Mouse (Mus musculus): ENCODE results near the gene Cachd1. TPM values are rescaled to one million over a fixed set of nuclear protein-coding genes. Genes with fewer than 3 reads are reported as not detected.

The Cachd1 gene
- 2.9 TPM for polyA plus RNA-seq (2014; fragmentation: Illumina TruSeq; extraction: RNeasy Lipid Tissue Mini Kit (QIAGEN cat#74804); ENCODE audit: low read depth, low replicate concordance)

DNA sequence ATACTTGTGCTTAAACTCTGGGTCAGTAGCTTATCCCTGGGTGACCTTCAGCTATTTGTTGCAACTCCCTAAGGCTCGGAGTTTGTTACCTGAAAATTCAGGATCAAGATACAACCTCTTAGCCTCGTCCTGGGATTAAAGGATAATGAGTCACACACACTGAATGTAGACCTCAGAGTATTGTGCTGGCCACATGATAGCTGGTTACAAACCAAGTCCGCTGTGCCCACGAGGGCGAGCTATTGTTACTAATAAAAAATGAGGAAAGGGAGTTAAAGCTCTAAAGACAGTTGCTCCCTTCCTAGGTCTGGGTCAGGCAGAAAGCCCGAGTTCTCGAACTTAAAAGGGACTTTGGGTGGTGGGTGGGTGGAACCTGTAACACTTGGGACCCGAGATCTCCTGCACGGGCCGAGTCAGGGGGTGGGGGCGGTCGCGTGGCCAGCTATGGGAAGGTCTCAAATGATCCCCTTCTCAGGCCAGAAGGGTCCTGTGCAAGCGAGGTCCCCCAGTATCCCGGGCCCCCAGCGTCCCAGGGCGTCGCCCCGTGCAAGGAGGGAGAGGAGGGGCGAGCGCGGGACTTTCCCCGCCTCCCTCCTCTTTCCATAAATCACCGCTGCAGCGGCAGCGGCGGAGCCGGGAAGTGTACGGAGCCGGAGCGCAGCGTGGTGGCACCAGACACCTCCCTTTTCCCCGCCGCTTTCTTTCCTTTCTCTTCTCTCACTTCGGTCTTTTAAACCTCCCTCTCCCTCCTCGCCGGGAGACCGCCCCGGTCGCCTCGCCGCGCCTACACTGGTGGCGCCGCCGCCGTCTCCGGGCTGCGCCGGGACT is at the start of gene Cachd1:
TSS of gene Cachd1 (plus strand) at position 633 of the 828 bp plus-strand sequence.

DNA sequence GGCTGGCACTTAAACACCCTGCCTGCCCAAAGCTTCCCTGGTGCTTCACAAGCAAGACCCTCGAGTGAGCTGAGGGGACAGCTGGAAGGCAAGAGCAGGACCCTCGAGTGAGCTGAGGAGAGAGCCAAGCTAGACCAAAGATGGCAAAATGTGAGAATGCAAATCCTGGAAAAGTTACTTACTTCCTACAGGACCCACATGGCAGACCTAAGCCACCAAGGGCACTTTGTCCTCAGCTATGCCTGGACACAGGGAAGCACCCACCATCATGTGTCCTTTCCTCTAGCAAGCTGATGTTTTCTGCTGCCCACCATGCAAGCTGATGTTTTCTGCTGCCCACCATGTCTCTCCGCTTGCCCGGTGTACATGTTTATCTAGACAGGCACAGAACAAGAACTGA is 244.1 kb downstream of the Cachd1 start, which contains the start of gene Gm10577:
TSS of gene Gm10577 (minus strand) at position 101 of the 400 bp plus-strand sequence.

GRCm38 (mm10) chr4:101068786-101069153 is 292.3 kb downstream of the Cachd1 start, which contains the start of gene Raver2:
Gene Raver2, plus strand, starts transcription at chr4:101068983.

Other genes starting within 250 kb of the Cachd1 start
- gene Gm10577, start 244.0 kb downstream of the Cachd1 start, polyA plus RNA-seq (2014; fragmentation: Illumina TruSeq; extraction: RNeasy Lipid Tissue Mini Kit (QIAGEN cat#74804); ENCODE audit: low read depth, low replicate concordance) = not detected

Measured in heart, adult 10 weeks (tissue).